Mouse (Mus musculus) limb, embryonic 13.5 days (tissue): Measurements from ENCODE around the gene Chsy1. TPM values are rescaled to one million over a fixed set of nuclear protein-coding genes. Genes with fewer than 3 reads are reported as not detected.
A peak's percentile ranks its signal among the peaks of the same experiment; 100 is the strongest.

ENCODE experiments used
- ATAC-seq: fragments of 200-750 bp; cut with Nextera tagmentation; 2 replicates; pipeline ENCODE4 v1.8.0; 2017; ENCODE audit warnings: low read depth, moderate number of reproducible peaks, moderate TSS enrichment; ENCODE audit not compliant: low FRiP score
- H3K27ac ChIP-seq: fragments of 300-500 bp; sonication (generic); 2 replicates; pipeline ENCODE4 v1.5.1; 2015; ENCODE audit warnings: inconsistent platforms, mild to moderate bottlenecking, moderate library complexity
- H3K27me3 ChIP-seq: fragments of 300-500 bp; sonication (generic); 2 replicates; pipeline ENCODE4 v1.6.1; 2015; ENCODE audit warnings: mild to moderate bottlenecking, inconsistent platforms
- H3K36me3 ChIP-seq: fragments of 300-500 bp; sonication (generic); 2 replicates; pipeline ENCODE4 v1.6.1; 2015; ENCODE audit warnings: inconsistent platforms, mild to moderate bottlenecking, moderate library complexity
- H3K4me1 ChIP-seq: fragments of 300-500 bp; sonication (generic); 2 replicates; pipeline ENCODE4 v1.6.1; 2015; ENCODE audit warnings: inconsistent platforms
- H3K4me2 ChIP-seq: fragments of 300-500 bp; sonication (generic); replicated peaks from 2 replicates; pipeline ENCODE4 v1.6.1; 2015; ENCODE audit warnings: inconsistent platforms, mild to moderate bottlenecking, moderate library complexity
- H3K4me3 ChIP-seq: fragments of 300-500 bp; sonication (generic); 2 replicates; pipeline ENCODE4 v1.5.1; 2015; ENCODE audit warnings: moderate library complexity, mild to moderate bottlenecking, inconsistent platforms
- H3K9ac ChIP-seq: fragments of 300-500 bp; sonication (generic); 2 replicates; pipeline ENCODE4 v1.6.1; 2015; ENCODE audit warnings: mild to moderate bottlenecking, inconsistent platforms
- H3K9me3 ChIP-seq: fragments of 300-500 bp; sonication (generic); 2 replicates; pipeline ENCODE4 v1.6.1; 2016; ENCODE audit warnings: inconsistent platforms
- WGBS: fragments of 180-500 bp; shearing (Covaris S2); methylation state at CpG from one replicate; pipeline ENCODE4 v1.1.7; 2015; 5-methylcytosine and 5-hydroxymethylcytosine counted together
- polyA plus RNA-seq: library from polyadenylated mRNA; unstranded; fragments of >200 nt; fragmentation: Nextera tagmentation; extraction: Ambion mirVana; gene quantifications from 2 replicates; pipeline ENCODE4 v1.2.1, GENCODE M21; 2015

The Chsy1 gene
- polyA plus RNA-seq, 1 experiment from 2014 or later, result 24.9 TPM

DNA sequence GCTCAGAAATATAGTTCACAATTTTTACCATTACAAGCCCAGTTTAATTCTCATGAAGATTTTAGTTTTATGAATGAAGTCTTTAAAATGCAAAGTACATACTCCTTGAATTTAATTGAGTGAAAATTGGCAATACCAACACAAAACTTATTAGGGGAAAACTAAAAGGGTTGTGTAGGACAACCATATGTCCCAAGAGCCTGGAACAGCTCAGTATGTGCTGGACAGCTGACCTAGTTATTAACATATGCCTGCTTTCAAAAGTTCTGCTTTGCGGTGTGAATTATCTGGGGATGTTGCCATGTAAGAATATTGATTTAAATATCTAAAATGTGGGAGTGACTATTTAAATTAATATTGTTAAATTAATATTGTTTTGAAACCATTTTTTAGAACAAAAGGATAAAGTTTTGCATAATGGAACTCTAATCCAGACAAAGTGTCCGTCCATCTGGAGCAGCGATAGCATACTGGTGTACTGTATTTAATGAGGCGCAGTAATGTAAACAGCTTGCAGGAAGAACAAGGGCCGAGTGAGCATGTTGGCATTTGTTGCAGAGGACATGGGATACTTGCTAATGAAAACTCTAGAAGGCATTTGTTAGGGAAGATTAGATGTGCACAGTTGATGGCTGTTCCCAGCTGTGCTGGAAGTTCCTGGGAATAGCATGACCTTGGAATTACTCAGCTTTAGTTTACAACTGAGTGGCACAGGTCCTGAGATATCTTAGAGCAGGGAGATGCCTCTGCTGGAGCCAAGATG lies 55.9 kb downstream of the Chsy1 start:
- Histone ChIP-seq H3K36me3 (peaks cover 4% of the 10 kb centered on the region; the same call in 1 of the 2 replicates), H3K4me2 (no peak overlapping the region)
- peak; percentile 59 for ATAC-seq

DNA sequence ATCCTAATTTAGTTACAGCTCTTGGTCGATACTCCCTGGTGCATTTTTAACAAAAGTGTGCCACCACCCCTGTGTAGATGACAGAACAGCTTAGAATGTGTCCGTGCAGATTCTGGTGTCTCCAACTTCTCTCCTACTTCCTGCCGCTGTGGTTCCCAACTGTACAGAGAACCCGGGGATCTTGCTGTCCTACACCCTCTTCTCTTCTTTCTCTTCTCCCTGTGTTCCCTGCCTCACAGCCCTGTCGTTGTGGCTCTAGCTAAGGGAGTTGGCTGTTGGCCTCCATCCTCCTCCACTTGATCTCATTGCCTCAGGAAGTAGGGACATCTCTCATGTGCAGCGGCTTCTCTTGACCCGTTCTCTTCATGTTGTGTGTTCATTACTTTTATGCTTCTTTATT lies 59.6 kb downstream of the Chsy1 start:
- ATAC-seq, result no peak
- Histone ChIP-seq H3K9ac (no peak overlapping the region), H3K4me3 (no peak overlapping the region), H3K27ac (no peak overlapping the region), H3K4me1 (peaks cover 13% of the 10 kb centered on the region), H3K27me3 (no peaks in the 10 kb centered on the region), H3K9me3 (no peaks in the 10 kb centered on the region), H3K4me2 (no peak overlapping the region), H3K36me3 (peaks cover 34% of the 10 kb centered on the region)
- 88% methylated on average over 7 of the region's 7 CpGs for WGBS

More for the DNA sequence above, 55.9 kb downstream of the Chsy1 start:
- H3K9ac ChIP-seq, result no peak overlapping the region
- H3K4me1 ChIP-seq, result peaks cover 16% of the 10 kb centered on the region
- no peak overlapping the region for H3K4me3 ChIP-seq
- H3K27me3 ChIP-seq, result no peaks in the 10 kb centered on the region
- H3K9me3 ChIP-seq, result no peaks in the 10 kb centered on the region
- H3K27ac ChIP-seq, result no peak overlapping the region
- 67% methylated on average over 5 of the region's 5 CpGs for WGBS

DNA sequence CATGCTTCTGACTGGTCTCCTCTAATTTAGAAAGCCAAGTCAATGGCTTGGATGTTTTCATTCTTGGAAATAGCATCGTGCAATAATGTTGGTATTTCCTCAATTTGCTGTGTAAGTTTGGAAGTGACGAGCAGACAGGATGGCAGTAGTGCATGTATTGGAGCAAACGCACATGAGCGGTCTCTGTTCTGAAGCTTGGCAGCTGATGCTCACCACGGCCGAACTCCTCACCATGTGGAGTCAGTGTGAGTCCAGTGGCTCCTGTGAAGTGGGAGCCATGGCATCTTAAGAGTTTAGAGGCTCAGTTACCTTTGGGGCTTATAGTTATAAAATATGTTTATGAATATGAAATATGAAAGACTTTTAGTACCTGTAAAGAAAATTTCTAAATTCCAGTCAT lies 60.2 kb downstream of the Chsy1 start:
- Histone ChIP-seq H3K9me3 (no peaks in the 10 kb centered on the region), H3K36me3 (peaks cover 40% of the 10 kb centered on the region), H3K27me3 (no peaks in the 10 kb centered on the region), H3K27ac (no peak overlapping the region), H3K4me3 (no peak overlapping the region), H3K4me2 (no peak overlapping the region), H3K4me1 (peaks cover 7% of the 10 kb centered on the region), H3K9ac (no peak overlapping the region)
- WGBS, result 83% methylated on average over 6 of the region's 6 CpGs
- ATAC-seq, result no peak

DNA sequence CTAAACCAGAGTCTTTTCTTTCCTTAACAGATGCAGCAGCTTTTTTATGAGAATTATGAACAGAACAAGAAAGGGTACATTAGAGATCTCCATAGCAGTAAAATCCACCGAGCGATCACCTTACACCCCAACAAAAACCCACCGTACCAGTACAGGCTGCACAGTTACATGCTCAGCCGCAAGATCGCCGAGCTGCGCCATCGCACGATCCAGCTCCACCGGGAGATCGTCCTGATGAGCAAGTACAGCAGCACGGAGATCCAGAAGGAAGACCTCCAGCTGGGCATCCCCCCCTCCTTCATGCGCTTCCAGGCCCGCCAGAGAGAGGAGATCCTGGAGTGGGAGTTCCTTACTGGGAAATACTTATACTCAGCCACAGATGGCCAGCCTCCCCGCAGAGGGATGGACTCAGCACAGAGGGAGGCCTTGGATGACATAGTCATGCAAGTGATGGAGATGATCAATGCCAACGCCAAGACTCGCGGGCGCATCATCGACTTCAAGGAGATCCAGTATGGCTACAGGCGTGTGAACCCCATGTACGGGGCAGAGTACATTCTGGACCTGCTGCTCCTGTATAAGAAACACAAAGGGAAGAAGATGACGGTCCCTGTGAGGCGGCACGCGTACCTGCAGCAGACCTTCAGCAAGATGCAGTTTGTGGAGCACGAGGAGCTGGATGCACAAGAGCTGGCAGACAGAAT lies 61.6 kb downstream of the Chsy1 start:
- WGBS, result 94% methylated on average over 27 of the region's 27 CpGs
- H3K4me1 ChIP-seq, result no peaks in the 10 kb centered on the region
- H3K36me3 ChIP-seq, result peaks cover 55% of the 10 kb centered on the region
- no peak for ATAC-seq
- H3K9me3 ChIP-seq, result no peaks in the 10 kb centered on the region
- H3K27ac ChIP-seq, result no peak overlapping the region
- no peak overlapping the region for H3K9ac ChIP-seq
- H3K4me2 ChIP-seq, result no peak overlapping the region
- H3K27me3 ChIP-seq, result no peaks in the 10 kb centered on the region
- H3K4me3 ChIP-seq, result no peak overlapping the region

DNA sequence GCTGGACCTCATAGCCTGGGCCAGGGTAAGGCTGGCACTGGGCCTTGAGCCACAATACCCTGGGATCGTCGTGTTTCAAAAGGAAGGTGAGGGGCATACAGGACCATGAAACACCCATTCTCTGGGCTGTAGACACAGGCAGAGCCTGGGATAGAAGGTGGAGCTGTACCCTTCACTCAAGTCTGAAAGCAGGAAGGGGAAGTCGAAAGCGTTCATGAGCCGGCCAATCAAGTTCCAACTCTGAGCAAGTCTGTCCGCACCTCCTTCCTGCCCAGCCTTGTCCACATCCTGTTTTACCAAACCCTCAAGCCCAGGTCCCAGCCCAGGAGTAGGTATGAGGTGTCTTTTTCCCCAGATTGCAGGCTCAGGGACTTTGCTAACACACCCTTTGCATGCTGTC lies 66.4 kb downstream of the Chsy1 start:
- H3K9ac ChIP-seq, result no peak overlapping the region
- no peaks in the 10 kb centered on the region for H3K27me3 ChIP-seq
- no peaks in the 10 kb centered on the region for H3K9me3 ChIP-seq
- WGBS, result 89% methylated on average over 6 of the region's 6 CpGs
- peaks cover 5% of the 10 kb centered on the region for H3K4me1 ChIP-seq
- no peak overlapping the region for H3K4me3 ChIP-seq
- peaks cover 54% of the 10 kb centered on the region for H3K36me3 ChIP-seq
- no peak overlapping the region for H3K27ac ChIP-seq
- no peak overlapping the region for H3K4me2 ChIP-seq
- no peak for ATAC-seq

DNA sequence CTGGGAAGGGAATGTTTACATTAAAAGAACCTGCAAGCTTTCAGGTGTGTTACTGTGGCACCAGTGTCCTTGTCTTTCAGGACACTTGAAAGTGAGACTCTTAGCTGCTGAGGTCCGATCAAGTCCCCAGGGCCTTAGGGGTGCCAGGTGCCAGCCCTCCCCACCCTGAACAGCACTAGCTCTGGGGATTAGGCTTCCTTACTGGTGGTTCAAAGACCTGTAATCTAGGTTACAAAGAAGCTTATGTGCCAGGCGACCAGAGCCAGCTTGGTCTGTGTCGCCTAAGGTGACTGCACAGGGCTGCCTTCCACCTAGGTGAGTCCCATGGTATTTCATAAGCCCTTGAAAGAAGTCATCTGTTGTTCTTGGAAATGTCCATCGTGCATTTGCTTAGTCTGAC lies 66.9 kb downstream of the Chsy1 start:
- 85% methylated on average over 4 of the region's 4 CpGs for WGBS
- Histone ChIP-seq H3K36me3 (peaks cover 49% of the 10 kb centered on the region), H3K4me2 (no peak overlapping the region), H3K9me3 (no peaks in the 10 kb centered on the region), H3K9ac (no peak overlapping the region), H3K27ac (no peak overlapping the region), H3K27me3 (no peaks in the 10 kb centered on the region), H3K4me1 (peaks cover 5% of the 10 kb centered on the region), H3K4me3 (no peak overlapping the region)
- no peak for ATAC-seq

DNA sequence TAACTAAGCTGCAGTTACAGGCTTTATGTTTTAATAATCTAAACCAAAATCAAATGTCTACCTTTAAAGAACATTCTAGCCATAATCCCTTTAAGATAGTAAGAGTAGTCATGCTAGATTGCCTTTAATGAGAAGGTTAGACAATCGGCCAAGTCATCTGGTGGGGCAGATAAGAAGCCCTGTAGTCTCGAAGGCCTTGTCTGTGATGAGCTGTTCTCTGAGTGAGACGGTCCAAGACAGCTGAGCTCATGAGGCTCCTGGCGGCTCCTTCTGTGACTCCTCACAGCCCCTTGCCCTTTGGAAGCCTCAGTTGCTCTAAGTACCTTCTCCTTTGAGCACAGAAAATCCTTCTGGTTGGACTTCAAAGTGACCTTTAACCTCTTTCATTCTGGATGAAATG lies 67.6 kb downstream of the Chsy1 start:
- Histone ChIP-seq H3K27me3 (no peaks in the 10 kb centered on the region), H3K27ac (no peak overlapping the region), H3K36me3 (peaks cover 42% of the 10 kb centered on the region), H3K4me2 (no peak overlapping the region), H3K9me3 (no peaks in the 10 kb centered on the region), H3K4me1 (peaks cover 5% of the 10 kb centered on the region), H3K9ac (no peak overlapping the region), H3K4me3 (no peak overlapping the region)
- ATAC-seq, result no peak
- 82% methylated on average over 4 of the region's 4 CpGs for WGBS

DNA sequence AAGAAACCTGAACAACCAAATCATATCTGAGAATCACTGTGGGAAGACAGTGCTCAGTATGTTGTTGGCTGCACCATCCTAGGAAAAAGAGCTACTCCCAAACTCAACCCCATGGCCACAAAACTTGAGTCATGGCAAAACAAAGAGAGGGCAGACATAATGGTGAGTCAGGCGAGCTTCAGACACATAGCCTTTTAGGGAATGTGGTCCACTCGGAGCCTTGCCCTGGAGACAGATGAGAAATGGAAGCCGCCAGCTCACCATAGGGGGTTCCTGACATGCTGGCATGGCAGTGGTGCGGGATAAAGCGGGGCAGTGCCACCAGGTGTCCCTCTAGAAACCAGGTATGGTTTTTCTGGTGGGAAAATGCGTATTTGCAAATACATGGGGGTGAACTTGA lies 68.8 kb downstream of the Chsy1 start:
- no peak overlapping the region for H3K27ac ChIP-seq
- no peak overlapping the region for H3K4me3 ChIP-seq
- no peaks in the 10 kb centered on the region for H3K27me3 ChIP-seq
- H3K4me2 ChIP-seq, result no peak overlapping the region
- H3K9me3 ChIP-seq, result no peaks in the 10 kb centered on the region
- ATAC-seq, result no peak
- peaks cover 12% of the 10 kb centered on the region for H3K4me1 ChIP-seq
- peaks cover 31% of the 10 kb centered on the region for H3K36me3 ChIP-seq
- H3K9ac ChIP-seq, result no peak overlapping the region
- 88% methylated on average over 6 of the region's 6 CpGs for WGBS

DNA sequence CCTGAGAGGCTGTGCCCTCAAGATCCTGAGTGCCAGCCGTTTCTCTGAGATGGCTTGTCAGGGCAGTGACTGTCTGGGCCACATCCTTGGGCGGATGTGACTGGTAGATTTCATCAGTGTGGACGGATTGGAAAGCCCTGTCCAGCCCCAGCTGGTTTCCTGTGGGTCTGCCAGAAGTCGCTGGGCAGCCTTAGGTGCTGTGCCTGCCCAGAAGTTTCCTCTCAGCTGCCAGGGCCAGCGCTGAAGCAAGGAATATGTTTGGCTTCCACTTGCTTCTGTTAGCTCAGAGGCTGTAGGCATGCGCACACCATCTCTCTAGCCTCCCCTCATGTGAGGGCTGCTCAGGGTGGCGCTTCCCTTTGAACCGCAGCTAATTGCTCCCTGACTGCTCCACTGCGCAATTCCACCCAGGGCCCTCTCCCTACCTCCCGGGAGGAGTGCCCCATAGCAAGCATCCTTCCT lies 69.8 kb downstream of the Chsy1 start:
- ATAC-seq, result no peak
- H3K27ac ChIP-seq, result no peak overlapping the region

DNA sequence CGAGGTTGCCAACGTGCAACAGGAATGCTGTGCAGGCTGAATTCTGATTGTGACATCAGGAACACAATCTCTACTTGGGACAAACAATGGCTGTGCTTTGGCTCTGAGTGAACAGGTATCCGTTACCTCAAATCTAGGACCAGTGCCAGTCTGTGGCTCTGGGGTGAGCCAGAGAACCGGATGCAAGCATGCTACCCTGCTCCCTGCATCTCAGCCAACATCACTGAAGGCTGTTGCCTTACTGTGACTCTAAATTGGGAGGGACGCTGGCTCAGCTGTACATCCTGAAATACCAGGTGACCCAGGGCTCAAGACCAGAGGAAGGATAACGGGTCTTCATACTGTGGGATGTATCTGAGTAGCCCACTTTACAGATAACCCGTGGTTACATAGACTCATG lies 70.4 kb downstream of the Chsy1 start:
- H3K27me3 ChIP-seq, result no peaks in the 10 kb centered on the region
- no peak for ATAC-seq
- H3K9me3 ChIP-seq, result no peaks in the 10 kb centered on the region
- no peak overlapping the region for H3K4me3 ChIP-seq
- H3K4me1 ChIP-seq, result peaks cover 19% of the 10 kb centered on the region
- H3K9ac ChIP-seq, result no peak overlapping the region
- H3K27ac ChIP-seq, result no peak overlapping the region
- 87% methylated on average over 7 of the region's 7 CpGs for WGBS
- H3K36me3 ChIP-seq, result peaks cover 16% of the 10 kb centered on the region
- H3K4me2 ChIP-seq, result no peak overlapping the region

More for the DNA sequence above, 69.8 kb downstream of the Chsy1 start:
- peaks cover 22% of the 10 kb centered on the region for H3K36me3 ChIP-seq
- peaks cover 19% of the 10 kb centered on the region for H3K4me1 ChIP-seq
- H3K4me2 ChIP-seq, result no peak overlapping the region
- 43% methylated on average over 10 of the region's 10 CpGs for WGBS
- no peak overlapping the region for H3K9ac ChIP-seq
- H3K9me3 ChIP-seq, result no peaks in the 10 kb centered on the region
- H3K4me3 ChIP-seq, result no peak overlapping the region
- no peaks in the 10 kb centered on the region for H3K27me3 ChIP-seq

DNA sequence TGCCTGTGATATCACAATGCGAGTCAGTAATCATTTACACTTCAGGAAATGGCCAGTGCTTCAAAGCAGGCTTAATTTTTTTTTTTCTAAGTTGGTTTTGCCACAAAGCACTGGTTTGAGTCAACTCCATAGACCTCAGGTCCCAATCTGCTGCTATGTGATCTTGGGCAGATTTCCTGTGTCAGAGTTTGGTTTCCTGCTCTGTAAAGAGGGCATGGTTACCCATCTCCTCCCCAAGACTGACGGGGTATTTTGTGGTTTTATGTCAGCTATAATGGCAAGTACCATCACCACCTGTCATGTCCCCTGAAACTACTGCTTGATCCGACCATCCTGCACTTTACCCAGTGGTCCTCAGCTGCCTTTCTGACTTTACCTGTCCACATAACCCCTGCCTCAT lies 70.9 kb downstream of the Chsy1 start:
- no peak for ATAC-seq
- Histone ChIP-seq H3K4me1 (peaks cover 19% of the 10 kb centered on the region), H3K27me3 (no peaks in the 10 kb centered on the region), H3K4me3 (no peak overlapping the region), H3K36me3 (peaks cover 12% of the 10 kb centered on the region), H3K4me2 (no peak overlapping the region), H3K9me3 (no peaks in the 10 kb centered on the region), H3K27ac (no peak overlapping the region), H3K9ac (no peak overlapping the region)
- 79% methylated on average over 3 of the region's 3 CpGs for WGBS

DNA sequence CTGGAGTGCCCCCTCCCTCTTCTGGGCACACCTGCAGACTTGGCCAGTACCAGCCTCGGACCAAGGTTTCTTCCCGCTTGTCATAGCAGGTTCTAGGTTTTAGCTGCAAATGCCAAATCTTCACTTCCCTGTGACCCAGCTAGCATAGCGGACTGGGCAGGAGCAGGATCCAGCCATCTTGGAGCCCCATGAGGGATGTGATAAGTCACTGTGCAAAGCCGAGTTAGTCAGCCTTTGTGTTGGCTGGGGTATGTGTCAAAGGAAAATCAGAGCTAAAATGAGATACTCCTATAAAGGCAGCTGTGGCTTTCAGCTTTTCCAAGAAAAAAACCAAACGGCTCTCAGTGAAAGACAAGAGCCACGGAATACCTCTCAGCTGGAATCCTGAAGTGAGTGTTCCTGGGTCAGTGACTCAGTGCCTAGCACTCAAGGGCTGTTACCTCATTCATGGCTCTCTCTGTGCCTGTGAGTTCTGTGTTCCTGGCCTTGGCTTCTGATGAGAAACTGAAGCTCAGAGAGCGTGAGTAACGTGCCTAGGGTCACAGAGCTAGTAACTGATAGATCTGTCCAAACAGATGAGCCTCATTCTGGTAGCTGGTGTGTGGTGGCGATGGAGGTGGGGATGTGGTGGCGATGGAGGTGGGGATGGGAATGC lies 71.5 kb downstream of the Chsy1 start:
- no peak overlapping the region for H3K4me3 ChIP-seq
- no peak overlapping the region for H3K9ac ChIP-seq
- H3K27me3 ChIP-seq, result no peaks in the 10 kb centered on the region
- WGBS, result 91% methylated on average over 10 of the region's 10 CpGs
- H3K9me3 ChIP-seq, result no peaks in the 10 kb centered on the region
- H3K4me1 ChIP-seq, result peaks cover 19% of the 10 kb centered on the region
- no peak overlapping the region for H3K4me2 ChIP-seq
- no peak overlapping the region for H3K27ac ChIP-seq
- H3K36me3 ChIP-seq, result peaks cover 6% of the 10 kb centered on the region
- ATAC-seq, result no peak
